Mouse (Mus musculus) small intestine, adult 2 months (tissue): ENCODE data around the gene Col4a2.

Experiments
- CTCF ChIP-seq: fragments of 200-500 bp; IDR thresholded peaks from 2 replicates; pipeline ENCODE4 v1.5.1; 2012; ENCODE audit warnings: low read depth, mild to moderate bottlenecking, control low read depth, inconsistent platforms, low read length, moderate library complexity, mixed read lengths; ENCODE audit not compliant: insufficient replicate concordance, insufficient read length; ENCODE audit errors: extremely low read depth
- POLR2A ChIP-seq: fragments of 200-500 bp; IDR thresholded peaks from 2 replicates; pipeline ENCODE4 v1.6.1; 2012; ENCODE audit warnings: low read depth, mild to moderate bottlenecking, control low read depth, inconsistent platforms, low read length, moderate library complexity

- TF ChIP-seq CTCF (no peak), POLR2A (no peak)
Measured at GRCm38 (mm10) chr8:11361546-11362277, 49.1 kb downstream of the Col4a2 start.
